Mouse (Mus musculus) kidney, adult 9 months (tissue): ENCODE data around the gene Il17rc.
A peak's percentile ranks its signal among the peaks of the same experiment; 100 is the strongest.

Source experiments
- DNase-seq: peaks from one replicate; pipeline ENCODE4 v3.0.0; 2022

Gene Il17rc

GRCm38 (mm10) chr6:113457952-113458534, 13.2 kb upstream of the Il17rc start, which contains the start of gene Il17re:
TSS of gene Il17re (plus strand) at chr6:113458484.
- DNase-seq: no peak

DNA sequence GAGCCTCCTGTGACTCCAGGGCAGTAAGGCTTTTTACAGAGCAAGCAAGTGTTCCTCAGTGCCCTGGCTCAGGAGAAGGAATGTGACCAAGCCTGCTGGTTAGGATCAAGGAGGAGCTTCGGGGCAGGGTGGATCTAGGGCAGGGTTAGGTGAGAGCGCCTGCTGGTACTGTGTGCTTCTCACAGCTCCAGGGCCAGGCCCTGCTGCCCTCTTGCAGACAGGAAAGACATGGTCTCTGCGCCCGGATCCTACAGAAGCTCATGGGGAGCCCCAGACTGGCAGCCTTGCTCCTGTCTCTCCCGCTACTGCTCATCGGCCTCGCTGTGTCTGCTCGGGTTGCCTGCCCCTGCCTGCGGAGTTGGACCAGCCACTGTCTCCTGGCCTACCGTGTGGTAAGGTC, 12.6 kb upstream of the Il17rc start:
- DNase-seq: no peak

- no peak for DNase-seq
These were observed 7.2 kb upstream of the Il17rc start for GRCm38 (mm10) chr6:113464040-113464439.

DNA sequence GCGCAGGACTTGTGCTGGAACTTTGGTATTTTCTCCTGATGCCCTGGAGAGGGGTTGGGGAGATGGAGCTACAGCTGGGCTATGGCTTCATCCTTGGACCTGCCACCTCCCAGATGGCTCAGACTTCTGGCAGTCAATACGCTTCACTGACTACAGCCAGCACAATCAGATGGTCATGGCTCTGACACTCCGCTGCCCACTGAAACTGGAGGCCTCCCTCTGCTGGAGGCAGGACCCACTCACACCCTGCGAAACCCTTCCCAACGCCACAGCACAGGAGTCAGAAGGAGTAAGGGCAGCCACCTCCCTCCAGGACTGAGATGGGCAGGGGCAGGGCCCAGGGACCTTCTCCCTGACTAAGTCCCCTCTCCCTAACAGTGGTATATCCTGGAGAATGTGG, 5.6 kb upstream of the Il17rc start:
- DNase-seq: no peak

DNA sequence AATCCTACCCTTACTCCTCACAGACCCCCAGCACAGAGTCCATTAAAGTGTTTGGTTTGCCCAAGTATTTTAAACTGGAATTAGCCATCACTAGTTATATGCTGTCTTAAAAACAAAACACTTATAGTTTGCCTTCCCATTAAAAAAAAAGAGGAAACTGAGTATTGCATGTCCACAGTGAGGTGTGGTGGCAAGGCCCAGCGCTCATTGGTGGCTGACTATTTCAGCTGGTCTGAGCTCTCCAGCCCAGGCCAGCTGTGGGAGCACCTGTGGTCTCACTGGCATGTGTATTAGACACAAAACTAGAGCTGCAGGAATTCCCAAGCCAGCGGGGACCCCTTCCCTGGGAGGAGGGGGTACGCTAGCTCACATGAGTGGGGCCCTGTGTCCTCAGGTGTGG, 2.7 kb upstream of the Il17rc start:
- no peak for DNase-seq

- peak; percentile 90 for DNase-seq
These were observed 2.2 kb upstream of the Il17rc start for GRCm38 (mm10) chr6:113469021-113469420.

DNA sequence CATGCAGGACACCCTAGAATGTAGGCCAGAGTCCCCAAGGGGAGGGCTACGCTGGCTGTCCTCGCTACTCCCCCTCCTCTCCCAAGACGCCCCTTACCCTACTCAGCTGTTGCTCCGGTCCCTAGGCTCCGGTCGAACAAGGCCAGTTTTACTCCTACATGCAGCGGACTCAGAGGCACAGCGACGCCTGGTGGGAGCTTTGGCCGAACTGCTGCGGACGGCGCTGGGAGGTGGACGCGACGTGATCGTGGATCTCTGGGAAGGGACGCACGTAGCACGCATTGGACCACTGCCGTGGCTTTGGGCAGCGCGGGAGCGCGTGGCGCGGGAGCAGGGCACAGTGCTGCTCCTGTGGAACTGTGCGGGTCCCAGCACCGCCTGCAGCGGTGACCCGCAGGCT, 1.8 kb upstream of the Il17rc start:
- peak; percentile 81 for DNase-seq

DNA sequence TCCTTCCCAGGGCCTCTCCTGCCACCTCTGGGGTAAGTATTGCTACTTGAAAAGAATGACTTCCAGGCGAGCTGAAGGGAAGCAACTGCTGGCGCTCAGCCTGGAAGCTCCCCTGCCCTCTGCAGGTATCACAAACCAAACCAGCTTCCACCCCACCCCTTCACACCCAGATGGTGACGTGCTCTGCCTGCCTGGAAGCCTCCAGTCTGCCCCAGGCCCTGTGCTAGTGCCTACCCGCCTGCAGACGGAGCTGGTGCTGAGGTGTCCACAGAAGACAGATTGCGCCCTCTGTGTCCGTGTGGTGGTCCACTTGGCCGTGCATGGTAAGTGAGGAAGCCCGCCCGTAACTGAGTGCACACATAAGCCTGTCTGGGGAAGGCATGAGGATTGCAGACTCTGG, 834 bp downstream of the Il17rc start:
- DNase-seq: no peak

DNA sequence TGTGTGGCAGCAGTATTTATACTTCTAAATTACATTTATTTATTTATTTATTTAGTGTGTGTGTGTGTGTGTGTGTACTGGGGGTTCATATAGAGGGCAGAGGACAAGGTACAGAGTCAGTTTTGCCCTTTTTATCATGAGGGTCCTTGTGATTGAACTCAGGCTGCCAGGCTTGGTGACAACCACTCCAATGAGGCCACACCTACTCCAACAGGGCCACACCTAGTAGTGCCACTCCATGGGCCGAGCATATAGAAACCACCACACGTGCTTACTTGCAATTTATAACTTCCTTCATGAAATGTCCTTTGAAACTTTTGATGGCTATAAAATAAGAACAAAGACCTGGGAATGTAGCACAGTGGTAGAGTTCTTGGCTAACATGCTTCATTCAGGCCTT, 2.0 kb downstream of the Il17rc start:
- DNase-seq: no peak

- no peak for DNase-seq
These were observed 2.5 kb downstream of the Il17rc start for GRCm38 (mm10) chr6:113473715-113474114.

- DNase-seq: no peak
These were observed 6.1 kb downstream of the Il17rc start for GRCm38 (mm10) chr6:113477353-113477752.

DNA sequence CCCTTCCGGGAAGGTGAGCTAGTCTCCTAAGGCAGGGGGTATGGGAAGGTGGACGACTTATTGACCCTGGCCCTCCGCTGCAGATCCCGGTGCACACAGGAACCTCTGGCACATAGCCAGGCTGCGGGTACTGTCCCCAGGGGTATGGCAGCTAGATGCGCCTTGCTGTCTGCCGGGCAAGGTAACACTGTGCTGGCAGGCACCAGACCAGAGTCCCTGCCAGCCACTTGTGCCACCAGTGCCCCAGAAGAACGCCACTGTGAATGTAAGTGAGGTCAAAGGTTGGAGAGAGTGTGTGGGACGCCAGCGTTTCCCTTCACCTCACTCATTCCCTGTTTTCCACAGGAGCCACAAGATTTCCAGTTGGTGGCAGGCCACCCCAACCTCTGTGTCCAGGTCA, 7.7 kb downstream of the Il17rc start:
- no peak for DNase-seq

- DNase-seq: peak; percentile 64
These were observed 9.5 kb downstream of the Il17rc start for GRCm38 (mm10) chr6:113480555-113481373.

- DNase-seq: no peak
These were observed 11.4 kb downstream of the Il17rc start for GRCm38 (mm10) chr6:113482477-113483099.

DNA sequence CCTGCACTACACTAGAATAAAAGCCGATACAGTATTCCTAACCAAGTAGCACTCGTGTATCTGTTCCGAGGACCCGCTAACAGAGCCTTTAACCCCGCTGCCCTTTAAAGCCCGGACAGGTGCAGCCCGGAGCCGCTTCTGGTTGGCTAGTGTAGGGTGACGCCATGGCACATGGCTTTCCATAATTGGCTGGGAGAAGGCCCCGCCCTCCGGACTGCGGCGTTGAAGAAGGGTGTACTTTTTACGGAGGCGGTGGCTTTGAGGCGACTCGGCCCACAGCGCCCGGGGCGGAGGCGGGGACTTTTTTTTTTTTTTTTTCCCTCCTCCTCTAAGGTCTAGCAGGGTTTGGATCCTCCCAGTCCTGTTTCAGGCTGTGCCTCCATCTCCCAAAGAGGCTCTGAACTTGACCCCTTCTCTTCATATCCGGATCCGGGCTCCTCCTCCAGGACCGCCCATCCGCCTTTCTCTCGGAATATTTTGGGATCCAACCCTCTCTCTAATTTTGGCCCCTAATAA, 11.9 kb downstream of the Il17rc start, which contains the start of gene Creld1:
Gene Creld1 (plus strand): TSS at position 198 of the 516 bp plus-strand sequence.
- peak; percentile 98 for DNase-seq

DNA sequence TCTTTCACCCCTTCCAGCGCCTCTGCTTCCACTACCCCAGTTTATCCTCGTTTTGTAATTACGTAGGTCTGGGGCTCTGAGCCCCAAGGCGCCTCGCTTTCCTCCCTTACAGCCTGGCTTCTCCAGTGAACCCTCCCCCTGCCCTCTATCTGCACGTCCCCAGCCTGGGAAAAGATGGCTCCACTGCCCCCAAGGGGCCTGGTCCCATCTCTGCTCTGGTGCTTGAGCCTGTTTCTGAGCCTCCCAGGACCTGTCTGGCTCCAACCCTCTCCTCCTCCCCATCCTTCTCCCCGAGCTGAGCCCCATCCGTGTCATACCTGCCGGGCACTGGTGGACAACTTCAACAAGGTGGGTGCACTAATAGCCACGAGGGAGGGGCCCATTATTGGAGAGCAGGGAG, 12.5 kb downstream of the Il17rc start:
- no peak for DNase-seq

GRCm38 (mm10) chr6:113487125-113487576, 15.9 kb downstream of the Il17rc start:
- peak; percentile 74 for DNase-seq

DNA sequence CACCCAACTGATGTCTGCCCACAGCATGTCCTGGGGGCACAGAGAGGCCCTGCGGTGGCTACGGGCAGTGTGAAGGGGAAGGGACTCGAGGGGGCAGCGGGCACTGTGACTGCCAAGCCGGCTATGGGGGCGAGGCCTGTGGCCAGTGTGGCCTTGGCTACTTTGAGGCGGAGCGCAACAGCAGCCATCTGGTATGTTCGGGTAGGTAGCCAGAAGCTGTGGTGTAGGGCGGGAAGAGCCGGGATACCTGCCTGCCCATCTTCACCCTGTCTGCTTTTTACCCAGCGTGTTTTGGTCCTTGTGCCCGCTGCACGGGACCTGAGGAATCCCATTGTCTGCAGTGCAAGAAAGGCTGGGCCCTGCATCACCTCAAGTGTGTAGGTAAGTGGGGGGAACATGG, 18.2 kb downstream of the Il17rc start:
- no peak for DNase-seq

DNA sequence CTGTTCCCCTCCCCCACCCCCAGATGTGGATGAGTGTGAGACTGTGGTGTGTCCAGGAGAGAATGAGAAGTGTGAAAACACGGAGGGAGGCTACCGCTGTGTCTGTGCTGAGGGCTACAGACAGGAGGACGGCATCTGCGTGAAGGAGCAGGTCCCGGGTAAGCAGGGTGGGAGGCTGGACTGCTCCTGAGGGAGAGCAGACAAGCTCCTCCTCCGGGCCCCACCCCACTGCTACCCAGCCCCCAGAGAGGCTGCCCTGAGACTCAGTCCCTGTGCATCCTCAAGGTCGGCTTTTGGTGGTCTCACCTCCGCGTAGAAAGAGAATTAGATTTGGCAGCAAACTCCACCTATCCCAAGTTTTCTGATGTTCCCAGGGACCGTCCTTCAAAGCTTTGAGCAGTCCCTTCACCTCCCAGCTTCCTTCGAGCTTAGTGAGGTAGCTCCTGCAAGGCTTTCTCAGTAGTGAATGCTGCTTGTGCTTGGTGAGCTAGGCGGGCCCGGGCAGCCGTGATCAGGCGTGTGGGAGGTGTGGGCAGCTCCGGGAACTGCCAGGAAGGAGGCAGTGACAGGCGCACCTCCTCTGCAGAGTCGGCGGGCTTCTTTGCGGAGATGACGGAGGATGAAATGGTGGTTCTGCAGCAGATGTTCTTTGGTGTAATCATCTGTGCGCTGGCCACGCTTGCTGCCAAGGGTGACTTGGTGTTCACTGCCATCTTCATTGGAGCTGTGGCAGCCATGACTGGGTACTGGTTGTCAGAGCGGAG, 21.1 kb downstream of the Il17rc start:
- no peak for DNase-seq

GRCm38 (mm10) chr6:113494258-113494788, 23.1 kb downstream of the Il17rc start:
- peak; percentile 80 for DNase-seq

DNA sequence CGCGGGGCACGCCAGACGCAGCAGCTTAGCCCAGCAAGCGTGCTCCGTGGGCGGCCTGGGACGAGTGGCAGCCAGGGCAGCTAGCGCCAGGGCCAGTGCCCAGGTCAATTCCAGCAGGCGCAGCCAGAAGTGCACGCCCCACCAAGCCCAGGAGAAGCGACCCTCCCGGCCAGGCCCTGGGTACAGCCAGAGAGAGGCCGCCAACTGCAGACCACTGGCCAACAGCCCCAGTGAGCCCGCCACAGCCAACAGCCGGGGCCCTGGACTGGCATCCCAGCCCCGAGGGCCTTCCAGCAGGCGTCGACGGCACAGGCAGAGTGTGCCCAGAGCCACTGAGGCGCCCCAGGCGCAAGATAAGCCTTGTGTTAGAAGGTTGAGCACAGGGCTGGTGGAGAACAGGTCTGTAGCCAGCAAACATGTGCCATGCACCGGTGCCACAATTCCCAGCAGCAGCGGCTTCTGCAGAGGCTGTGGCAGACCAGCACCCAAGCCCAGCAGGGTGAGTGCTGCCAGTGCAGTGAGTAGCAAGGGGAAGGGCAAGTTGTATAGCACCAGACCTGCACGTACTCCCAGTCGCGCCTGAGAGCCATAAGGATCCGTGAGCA, 23.9 kb downstream of the Il17rc start:
- DNase-seq: no peak

DNA sequence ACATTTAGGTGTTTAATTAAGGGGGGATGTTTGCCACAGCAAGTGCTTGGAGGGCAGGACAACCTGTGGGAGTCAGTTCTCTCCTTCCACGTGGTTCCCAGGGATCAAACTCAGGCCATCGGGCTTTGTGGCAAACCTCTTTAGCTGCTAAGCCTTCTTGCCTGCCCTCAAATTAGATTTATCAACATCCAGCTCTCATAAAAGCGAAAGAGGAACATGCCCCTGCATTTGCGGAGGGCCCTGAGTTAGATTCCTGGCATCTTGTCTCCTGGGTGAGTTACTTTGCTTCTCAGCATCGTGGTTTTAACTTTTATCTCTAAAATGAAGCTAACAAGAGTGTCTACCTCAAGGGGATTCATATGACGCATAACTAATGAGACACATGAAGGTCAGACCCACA, 28.1 kb downstream of the Il17rc start:
- no peak for DNase-seq
